Mouse (Mus musculus) limb, embryonic 14.5 days (tissue): ENCODE measurements around the gene Slc45a3. TPM values are rescaled to one million over a fixed set of nuclear protein-coding genes. Genes with fewer than 3 reads are reported as not detected.

Experiments used
- ATAC-seq: fragments of 200-750 bp; cut with Nextera tagmentation; 2 replicates; pipeline ENCODE4 v1.8.0; 2017; ENCODE audit warnings: low read depth, moderate number of reproducible peaks, moderate TSS enrichment; ENCODE audit not compliant: low FRiP score
- DNase-seq: peaks from one replicate; pipeline ENCODE4 v3.0.0-alpha.2; 2015; ENCODE audit warnings: low spot score
- H3K27ac ChIP-seq: fragments of 300-500 bp; sonication (generic); replicated peaks from 2 replicates; pipeline ENCODE4 v1.5.1; 2014; ENCODE audit warnings: low read depth, mild to moderate bottlenecking, low read length, moderate library complexity, mixed read lengths
- H3K27me3 ChIP-seq: fragments of 300-500 bp; sonication (generic); 2 replicates; pipeline ENCODE4 v1.6.1; 2014; ENCODE audit warnings: low read length, mixed read lengths; ENCODE audit not compliant: control insufficient read depth, insufficient read depth
- H3K36me3 ChIP-seq: fragments of 300-500 bp; sonication (generic); 2 replicates; pipeline ENCODE4 v1.6.1; 2014; ENCODE audit warnings: mild to moderate bottlenecking, low read length, moderate library complexity, mixed read lengths; ENCODE audit not compliant: control insufficient read depth, insufficient read depth
- H3K4me1 ChIP-seq: fragments of 300-500 bp; sonication (generic); 2 replicates; pipeline ENCODE4 v1.6.1; 2014; ENCODE audit warnings: antibody characterized with exemption, low read length, mixed read lengths; ENCODE audit not compliant: control insufficient read depth, insufficient read depth
- H3K4me2 ChIP-seq: fragments of 300-500 bp; sonication (generic); replicated peaks from 2 replicates; pipeline ENCODE4 v1.6.1; 2014; ENCODE audit warnings: low read depth, mild to moderate bottlenecking, low read length, moderate library complexity; ENCODE audit not compliant: severe bottlenecking
- H3K4me3 ChIP-seq: fragments of 300-500 bp; sonication (generic); replicated peaks from 2 replicates; pipeline ENCODE4 v1.5.1; 2014; ENCODE audit warnings: low read length
- H3K9ac ChIP-seq: fragments of 300-500 bp; sonication (generic); 2 replicates; pipeline ENCODE4 v1.6.1; 2014; ENCODE audit warnings: mild to moderate bottlenecking, low read depth, low read length, moderate library complexity; ENCODE audit not compliant: severe bottlenecking
- H3K9me3 ChIP-seq: fragments of 300-500 bp; sonication (generic); 2 replicates; pipeline ENCODE4 v1.6.1; 2016; ENCODE audit warnings: low read length; ENCODE audit not compliant: control insufficient read depth
- POLR2A ChIP-seq: fragments of 200-500 bp; IDR thresholded peaks from 2 replicates; pipeline ENCODE4 v1.8.0; 2012; ENCODE audit warnings: inconsistent platforms, mild to moderate bottlenecking, moderate library complexity, borderline replicate concordance; ENCODE audit not compliant: insufficient read depth, insufficient read length; ENCODE audit errors: extremely low read depth
- WGBS: fragments of 180-500 bp; shearing (Covaris S2); extraction: QIAGEN DNeasy Blood & Tissue Kit; methylation state at CpG from one replicate; pipeline ENCODE4 v1.1.7; 2014; 5-methylcytosine and 5-hydroxymethylcytosine counted together
- polyA plus RNA-seq, 2 experiments: library from polyadenylated mRNA; depleted of rRNA in 1 of 2; stranded (reverse) in 1 of 2; unstranded in 1 of 2; fragments of >200 nt; fragmentation: Nextera tagmentation in 1 of 2; extraction: Ambion mirVana in 1 of 2; gene quantifications; 2 replicates each; pipeline versions ENCODE4 v1.2.1 to v1.2.3; 2012 to 2014

The Slc45a3 gene
- polyA plus RNA-seq, 2 experiments = 9.9 to 11.1 TPM

DNA sequence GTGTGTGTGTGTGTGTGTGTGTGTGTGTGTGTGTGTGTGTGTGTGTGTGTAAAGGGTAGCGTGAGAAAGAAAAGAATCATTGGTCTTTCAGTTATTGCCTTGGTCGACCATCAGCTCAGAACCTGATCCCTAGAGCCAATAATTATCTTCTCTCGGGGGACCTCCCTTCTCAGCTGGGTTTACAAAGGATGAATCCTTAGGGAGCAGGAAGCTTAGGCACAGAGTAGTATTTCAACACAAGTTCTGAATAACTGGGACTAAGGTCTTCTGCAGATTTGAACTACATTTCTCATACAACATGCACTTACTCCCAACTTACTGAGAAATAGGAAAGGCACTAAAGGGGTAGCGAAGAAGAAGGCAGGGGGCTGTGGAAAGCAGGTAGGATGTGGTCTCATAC, 26.7 kb downstream of the Slc45a3 start:
- Histone ChIP-seq H3K27ac (no peak overlapping the region), H3K9ac (no peak overlapping the region), H3K36me3 (no peaks in the 10 kb centered on the region), H3K4me2 (no peak overlapping the region), H3K9me3 (no peaks in the 10 kb centered on the region), H3K27me3 (no peaks in the 10 kb centered on the region), H3K4me1 (no peaks in the 10 kb centered on the region), H3K4me3 (no peak overlapping the region)
- no peak for ATAC-seq
- DNase-seq = no peak
- TF ChIP-seq POLR2A = no peak
- 59% methylated on average over 4 of the region's 4 CpGs for WGBS

- ATAC-seq (no peak), DNase-seq (no peak)
- 72% methylated on average over 9 of the region's 9 CpGs for WGBS
- no peak for TF ChIP-seq POLR2A
- no peak overlapping the region for H3K4me2 ChIP-seq
- H3K27ac ChIP-seq = no peak overlapping the region
- no peaks in the 10 kb centered on the region for H3K9me3 ChIP-seq
- H3K4me1 ChIP-seq = no peaks in the 10 kb centered on the region
- H3K36me3 ChIP-seq = no peaks in the 10 kb centered on the region
- H3K27me3 ChIP-seq = no peaks in the 10 kb centered on the region
- no peak overlapping the region for H3K4me3 ChIP-seq
- H3K9ac ChIP-seq = no peak overlapping the region
Measured at GRCm38 (mm10) chr1:131990083-131990760, 27.5 kb downstream of the Slc45a3 start.

DNA sequence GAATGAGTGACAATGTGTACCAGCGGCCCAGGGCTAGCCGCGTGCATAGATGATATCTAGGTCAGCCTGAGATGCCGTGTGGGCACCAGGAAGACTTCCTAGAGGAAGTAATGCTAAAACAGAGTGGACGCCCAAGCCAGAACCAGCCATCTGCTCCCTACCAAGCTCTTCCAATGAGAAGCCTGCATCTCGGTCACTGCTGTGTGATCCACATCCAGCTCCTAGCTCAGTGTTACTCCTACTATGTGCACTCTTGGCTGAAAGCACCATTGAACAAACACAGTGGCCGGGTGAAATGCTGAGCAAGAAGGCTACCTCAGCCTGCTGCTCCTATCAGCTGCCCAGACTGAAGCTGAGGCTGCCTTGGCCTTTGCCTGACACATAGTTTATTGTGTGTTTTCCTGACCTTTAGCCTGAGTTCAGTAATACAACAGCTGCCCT, 29.8 kb downstream of the Slc45a3 start:
- no peak for TF ChIP-seq POLR2A
- ATAC-seq = no peak

GRCm38 (mm10) chr1:131993169-131994040, 30.6 kb downstream of the Slc45a3 start:
- ATAC-seq = no peak

More for the DNA sequence above, 29.8 kb downstream of the Slc45a3 start:
- Histone ChIP-seq H3K4me3 (no peak overlapping the region), H3K36me3 (no peaks in the 10 kb centered on the region), H3K27ac (no peak overlapping the region), H3K9me3 (no peaks in the 10 kb centered on the region), H3K9ac (no peak overlapping the region), H3K4me1 (no peaks in the 10 kb centered on the region), H3K4me2 (no peak overlapping the region), H3K27me3 (no peaks in the 10 kb centered on the region)
- no peak for DNase-seq
- 82% methylated on average over 7 of the region's 7 CpGs for WGBS

DNA sequence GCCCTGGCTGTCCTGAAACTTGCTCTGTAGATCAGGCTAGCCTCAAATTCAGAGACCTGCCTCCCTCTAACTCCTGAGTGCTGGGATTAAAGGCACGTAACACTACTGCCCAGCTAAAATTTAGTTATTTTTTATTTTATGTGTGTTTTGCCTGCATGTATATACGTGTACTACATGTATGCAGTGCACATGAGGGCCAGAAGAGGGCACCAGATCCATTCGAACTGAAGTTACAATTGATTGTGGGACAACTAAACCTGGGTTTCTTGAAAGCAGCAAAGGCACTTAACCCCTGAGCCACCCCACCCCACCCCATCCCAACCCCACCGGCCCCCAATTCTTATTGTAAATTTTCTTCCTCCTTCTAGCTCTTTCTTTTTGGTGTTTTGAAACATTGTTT, 32.3 kb downstream of the Slc45a3 start:
- no peak for ATAC-seq
- no peaks in the 10 kb centered on the region for H3K27me3 ChIP-seq
- no peaks in the 10 kb centered on the region for H3K9me3 ChIP-seq
- no peak overlapping the region for H3K4me2 ChIP-seq
- no peak for DNase-seq
- H3K27ac ChIP-seq = no peak overlapping the region
- no peak for TF ChIP-seq POLR2A
- H3K4me1 ChIP-seq = no peaks in the 10 kb centered on the region
- 37% methylated on average over 4 of the region's 4 CpGs for WGBS
- no peak overlapping the region for H3K4me3 ChIP-seq
- H3K36me3 ChIP-seq = no peaks in the 10 kb centered on the region
- no peak overlapping the region for H3K9ac ChIP-seq

More at GRCm38 (mm10) chr1:131993169-131994040, 30.6 kb downstream of the Slc45a3 start:
- no peak overlapping the region for H3K9ac ChIP-seq
- no peaks in the 10 kb centered on the region for H3K4me1 ChIP-seq
- 85% methylated on average over 12 of the region's 12 CpGs for WGBS
- H3K36me3 ChIP-seq = no peaks in the 10 kb centered on the region
- H3K27ac ChIP-seq = no peak overlapping the region
- no peaks in the 10 kb centered on the region for H3K27me3 ChIP-seq
- TF ChIP-seq POLR2A = no peak
- no peak overlapping the region for H3K4me2 ChIP-seq
- no peak overlapping the region for H3K4me3 ChIP-seq
- H3K9me3 ChIP-seq = no peaks in the 10 kb centered on the region
- no peak for DNase-seq
